Mouse (Mus musculus) right cerebral cortex, postnatal 14 days (tissue): ENCODE data around the gene Cbln4.

Experiments
- DNase-seq: peaks from one replicate; pipeline ENCODE4 v3.0.0; 2022

The Cbln4 gene

GRCm38 (mm10) chr2:172043235-172043610, at the start of gene Cbln4:
TSS of gene Cbln4 (minus strand) at chr2:172043466.
- DNase-seq: peak; percentile 14

GRCm38 (mm10) chr2:172078596-172078995, 35.3 kb upstream of the Cbln4 start:
- DNase-seq: no peak

- no peak for DNase-seq
These were observed 33.0 kb upstream of the Cbln4 start for GRCm38 (mm10) chr2:172076295-172076694.

DNA sequence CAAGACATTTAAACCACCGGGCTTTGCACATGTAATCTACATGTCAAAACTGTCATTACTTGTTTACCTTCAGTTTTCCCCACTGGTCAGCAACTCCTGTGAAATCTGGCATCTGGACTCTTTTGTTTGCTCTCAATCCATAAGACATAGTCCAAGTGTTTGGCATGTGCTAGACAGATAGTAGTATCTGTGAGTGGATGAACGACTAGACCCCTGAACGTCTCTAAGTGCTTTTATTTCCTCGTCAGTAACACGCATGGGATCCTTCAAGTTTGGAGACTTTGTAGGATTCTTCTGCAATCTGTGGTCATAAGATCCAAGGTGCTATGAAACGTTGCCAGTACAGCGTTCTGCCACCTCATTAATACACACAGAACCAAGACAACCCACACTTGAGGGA, 19.6 kb upstream of the Cbln4 start:
- DNase-seq: no peak

DNA sequence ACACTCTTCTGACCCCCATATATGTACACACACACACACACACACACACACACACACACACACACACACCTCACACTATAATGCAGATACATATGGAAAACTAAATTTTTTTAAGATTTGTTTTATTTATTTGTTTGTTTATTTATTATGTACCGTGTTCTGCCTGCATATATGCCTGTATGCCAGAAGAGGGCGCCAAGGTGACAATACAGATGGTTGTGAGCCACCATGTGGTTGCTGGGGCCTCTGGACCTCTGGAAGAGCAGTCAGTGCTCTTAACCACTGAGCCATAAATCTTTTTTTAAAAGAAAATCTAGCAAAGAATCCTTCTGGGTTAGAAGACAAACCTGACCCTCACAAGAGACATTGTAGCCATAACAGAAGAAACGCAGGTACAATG, 16.5 kb upstream of the Cbln4 start:
- DNase-seq: no peak

DNA sequence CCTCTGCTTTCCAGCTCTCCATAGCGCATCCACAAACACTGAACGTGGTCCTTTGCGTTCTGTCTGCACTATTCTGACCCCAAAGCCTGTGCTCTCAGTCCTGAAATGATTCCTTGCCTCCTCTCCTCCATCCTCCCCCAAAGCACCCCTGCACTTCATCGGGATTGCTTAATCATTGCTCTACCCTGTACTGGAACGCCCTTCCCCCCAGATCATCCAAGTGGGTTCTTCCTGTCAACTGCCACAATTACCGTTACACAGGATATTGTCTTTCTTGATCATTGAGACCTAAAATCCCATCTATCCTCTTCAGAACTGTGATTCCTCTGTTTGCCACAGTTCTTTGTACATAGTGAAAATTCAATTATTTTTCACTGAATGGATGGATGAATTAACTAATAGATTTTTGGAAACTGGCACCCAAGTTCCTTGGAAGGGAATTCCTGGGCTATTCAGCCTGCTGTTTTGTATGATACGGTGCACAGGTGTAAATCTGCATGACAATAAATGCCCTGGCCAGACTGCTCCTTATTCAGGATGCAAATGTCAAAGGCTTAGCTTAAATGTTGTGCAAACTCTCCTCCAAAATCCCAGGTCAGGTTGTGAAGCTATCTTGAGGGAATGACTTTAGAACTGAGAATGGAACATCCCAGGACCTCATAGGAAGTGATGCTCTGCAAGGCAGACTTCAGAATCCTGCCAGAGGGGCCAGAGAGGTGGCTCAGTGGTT, 15.8 kb upstream of the Cbln4 start:
- no peak for DNase-seq

DNA sequence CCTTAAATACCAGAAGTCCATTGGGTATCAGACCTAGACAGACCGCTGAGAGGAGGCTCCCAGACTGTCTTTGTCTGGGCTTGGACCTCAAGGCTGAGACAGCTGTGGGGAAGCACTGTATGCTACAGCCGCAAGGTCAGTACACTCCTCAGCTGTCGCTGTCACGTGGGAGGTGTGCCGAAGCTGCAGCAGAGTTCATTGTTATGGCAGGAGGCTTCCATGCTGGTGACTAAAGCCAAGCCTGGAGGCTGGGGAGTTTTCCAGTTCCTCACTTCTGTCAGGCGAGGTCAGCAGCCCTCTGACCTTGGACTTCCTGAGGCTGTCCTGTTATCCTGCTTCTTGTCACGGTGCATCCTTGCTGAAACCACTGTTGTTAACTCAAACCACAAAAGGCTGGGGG, 2.7 kb upstream of the Cbln4 start:
- no peak for DNase-seq

GRCm38 (mm10) chr2:172042607-172043234, 545 bp downstream of the Cbln4 start:
- peak; percentile 20 for DNase-seq

- DNase-seq: peak; percentile 74
These were observed 1.1 kb downstream of the Cbln4 start for GRCm38 (mm10) chr2:172042125-172042524.

DNA sequence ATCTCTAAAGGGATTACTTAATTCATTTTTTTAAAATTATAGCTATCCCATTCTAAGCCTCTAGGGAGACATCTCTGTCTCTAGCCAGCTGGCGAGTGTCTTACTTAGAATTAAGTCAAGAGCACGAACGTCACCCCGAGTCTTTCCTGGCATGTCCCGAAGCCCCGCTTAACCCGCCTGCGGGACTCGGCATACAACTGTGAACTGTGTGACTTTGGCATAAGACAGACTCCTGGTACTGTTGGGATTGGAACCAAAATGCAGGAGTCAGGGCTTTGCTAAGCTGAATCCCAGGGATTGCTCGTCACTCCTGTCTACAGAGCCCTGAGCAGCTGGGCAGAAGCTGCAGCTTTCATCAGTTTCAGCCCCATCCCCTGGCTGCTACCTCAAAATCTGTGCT, 2.4 kb downstream of the Cbln4 start:
- no peak for DNase-seq

DNA sequence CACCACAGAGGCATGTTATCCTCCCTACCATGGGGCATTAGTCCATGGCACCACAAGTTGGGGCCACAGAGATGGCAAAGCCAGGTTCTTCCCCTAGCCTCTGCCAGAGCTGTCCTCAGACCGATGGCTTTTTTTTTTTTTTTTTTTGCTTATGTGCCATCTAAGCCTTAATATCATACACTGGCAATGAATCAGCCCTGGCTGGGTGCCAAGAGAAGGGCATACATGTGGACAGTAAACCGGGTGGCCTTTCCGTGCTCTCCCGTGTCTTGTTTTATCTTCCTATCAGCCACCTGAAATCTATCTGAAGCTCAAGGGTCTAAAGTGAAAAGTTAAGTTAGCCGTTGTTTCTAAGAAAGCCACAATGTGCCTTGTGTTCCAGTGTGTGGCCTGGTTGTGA, 3.7 kb downstream of the Cbln4 start:
- no peak for DNase-seq

DNA sequence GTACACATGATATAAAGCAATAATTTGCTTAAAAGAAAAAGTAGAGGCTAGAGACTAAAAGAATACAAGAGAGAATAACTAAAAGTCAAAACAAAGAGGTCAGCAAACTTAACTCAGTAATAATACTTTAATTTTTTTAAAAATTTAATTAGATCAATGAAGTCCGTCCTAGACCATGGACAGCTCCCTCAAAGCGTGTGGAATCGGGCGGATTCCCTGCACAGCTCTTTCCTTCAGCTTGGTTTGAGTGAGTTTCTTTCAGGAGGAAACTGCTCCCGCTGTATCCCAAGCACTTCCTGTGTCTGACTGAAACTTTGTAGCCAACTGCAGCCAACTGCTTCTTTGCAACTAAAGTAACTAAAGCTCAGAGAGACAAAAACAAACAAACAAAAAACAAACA, 9.0 kb downstream of the Cbln4 start:
- DNase-seq: no peak

- no peak for DNase-seq
These were observed 17.7 kb downstream of the Cbln4 start for GRCm38 (mm10) chr2:172025459-172026130.

GRCm38 (mm10) chr2:172006726-172007125, 36.5 kb downstream of the Cbln4 start:
- DNase-seq: no peak

DNA sequence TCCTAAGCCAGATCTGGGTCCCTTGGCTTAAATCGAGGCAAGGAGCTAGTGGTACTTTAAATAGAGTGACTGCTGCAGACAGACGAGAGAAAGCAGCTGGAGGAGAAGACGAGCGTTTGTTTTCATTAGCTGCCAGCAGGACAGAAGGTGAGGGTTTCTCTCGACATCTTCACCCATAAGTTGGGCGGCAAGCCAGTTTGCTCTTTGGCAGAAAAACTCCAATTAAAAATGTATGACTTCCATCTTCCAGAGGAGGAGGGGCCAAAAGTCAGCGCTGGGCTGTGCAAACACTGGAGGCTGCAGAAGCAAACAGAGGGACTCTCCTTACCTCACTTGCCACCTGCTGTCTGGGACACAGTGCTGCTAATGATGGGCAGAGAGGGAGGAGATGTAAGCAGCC, 37.3 kb downstream of the Cbln4 start:
- peak; percentile 26 for DNase-seq

DNA sequence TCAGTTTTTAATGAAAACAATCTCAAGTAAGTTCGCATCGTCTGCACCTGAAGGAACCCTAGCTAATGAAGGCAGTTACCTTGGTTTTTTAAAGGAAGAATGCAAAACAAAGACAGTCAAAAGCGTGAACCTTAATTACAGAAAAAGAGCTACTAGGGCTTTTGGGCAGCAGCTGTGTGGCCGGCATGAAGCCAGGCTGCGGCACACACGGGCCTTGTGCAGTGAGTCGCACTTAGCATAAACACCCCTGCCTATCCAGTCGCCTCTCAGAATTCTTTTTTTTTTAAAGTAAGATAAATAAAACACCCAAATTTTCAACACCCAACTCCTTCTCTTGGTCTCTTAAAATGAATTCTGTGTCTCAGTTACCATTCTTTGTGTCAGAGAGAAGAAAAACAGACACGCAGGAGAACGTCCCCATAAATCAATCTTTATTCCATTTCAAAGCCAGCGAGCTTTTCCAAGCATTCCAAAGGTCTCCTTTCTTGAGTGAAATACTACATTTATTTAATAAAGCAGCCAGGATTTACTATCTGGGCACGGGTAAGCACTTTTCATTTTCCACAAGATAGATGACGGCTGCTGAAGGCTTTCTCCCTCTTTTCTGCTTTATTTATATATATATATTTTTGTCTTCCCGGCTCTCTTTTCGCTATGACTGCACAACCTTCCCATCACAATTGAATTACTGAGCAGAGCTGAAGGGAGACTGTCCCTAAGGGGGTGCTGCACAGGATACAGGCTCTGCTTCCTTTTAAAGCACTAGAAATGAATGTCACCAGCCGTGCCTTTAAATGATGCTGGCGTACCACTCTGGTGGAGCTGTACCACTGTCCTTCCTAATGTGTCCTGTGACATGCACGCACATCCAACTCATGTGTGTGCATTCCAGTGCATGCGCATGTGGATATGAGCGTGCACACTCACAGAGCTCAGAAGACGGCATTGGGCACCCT, 39.0 kb downstream of the Cbln4 start:
- DNase-seq: no peak

DNA sequence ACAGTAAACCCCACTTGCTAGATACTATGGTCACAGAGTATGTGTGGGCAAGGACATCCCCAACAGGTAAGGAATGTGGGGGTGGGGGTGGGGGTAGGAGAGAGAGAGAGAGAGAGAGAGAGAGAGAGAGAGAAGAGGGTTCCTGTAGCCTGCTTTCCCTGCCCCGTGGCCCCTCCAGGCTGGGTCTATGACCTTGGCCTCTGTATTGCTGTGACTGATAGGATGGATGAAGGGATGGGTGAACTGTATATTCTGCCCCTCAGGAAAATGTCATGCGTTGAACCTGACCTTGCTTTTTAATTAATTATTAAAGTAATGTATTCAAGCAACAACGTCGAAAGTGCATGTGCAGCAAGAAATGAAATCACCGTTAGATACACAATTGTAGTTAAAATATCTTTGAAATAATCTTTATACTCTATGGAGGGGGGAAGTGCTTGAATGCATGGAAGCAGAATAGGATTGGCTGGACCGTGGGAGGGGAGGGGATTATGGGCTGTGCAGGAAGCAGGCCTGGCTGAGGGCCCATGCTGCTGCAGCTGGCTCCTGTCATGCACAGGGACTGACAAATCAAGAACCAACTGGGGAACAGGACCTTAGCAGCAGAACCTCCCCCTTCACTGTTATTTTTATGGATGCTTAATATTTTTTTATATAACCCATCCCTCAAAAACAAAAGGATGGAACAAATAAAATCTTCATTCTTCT, 46.1 kb downstream of the Cbln4 start:
- no peak for DNase-seq

- DNase-seq: no peak
These were observed 48.4 kb downstream of the Cbln4 start for GRCm38 (mm10) chr2:171994861-171995260.

DNA sequence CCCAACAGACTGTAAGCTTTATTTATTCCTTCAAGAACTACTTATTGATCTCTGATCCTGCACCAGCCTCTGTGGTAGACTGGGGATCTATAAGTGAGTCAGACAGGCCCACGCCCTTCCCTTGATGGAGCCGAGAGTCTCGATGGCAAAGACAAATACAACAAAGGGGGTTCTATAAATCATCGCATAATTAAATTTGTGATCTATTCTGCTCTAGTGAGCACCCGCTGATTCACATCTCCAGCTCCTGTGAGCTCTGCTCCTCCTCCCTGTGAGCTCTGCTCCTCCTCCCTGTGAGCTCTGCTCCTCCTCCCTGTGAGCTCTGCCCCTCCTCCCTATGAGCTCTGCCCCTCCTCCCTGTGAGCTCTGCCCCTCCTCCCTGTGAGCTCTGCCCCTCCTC, 49.0 kb downstream of the Cbln4 start:
- DNase-seq: no peak

- no peak for DNase-seq
These were observed 56.6 kb downstream of the Cbln4 start for GRCm38 (mm10) chr2:171986686-171987085.
